Mouse (Mus musculus) myocyte (in vitro differentiated cells): ENCODE results near the gene Tmem72. TPM values are rescaled to one million over a fixed set of nuclear protein-coding genes. Genes with fewer than 3 reads are reported as not detected.

Source experiments
- H3K27me3 ChIP-seq: one replicate; pipeline ENCODE4 v1.6.1; 2011; ENCODE audit not compliant: control insufficient read depth, insufficient read depth, insufficient read length
- H3K36me3 ChIP-seq: one replicate; pipeline ENCODE4 v1.6.1; 2011; ENCODE audit not compliant: control insufficient read depth, insufficient read depth
- H3K4me2 ChIP-seq: one replicate; pipeline ENCODE4 v1.6.1; 2011; ENCODE audit warnings: low read depth, control low read depth
- H3K4me3 ChIP-seq: one replicate; pipeline ENCODE4 v1.5.1; 2011; ENCODE audit warnings: mild to moderate bottlenecking, control low read depth, moderate library complexity
- H3K79me2 ChIP-seq: one replicate; pipeline ENCODE4 v1.6.1; 2011; ENCODE audit not compliant: control insufficient read depth, insufficient read depth
- H3ac ChIP-seq: one replicate; pipeline ENCODE4 v1.6.1; 2011; ENCODE audit not compliant: control insufficient read depth, insufficient read length
- CEBPB ChIP-seq: IDR thresholded peaks from 2 replicates; pipeline ENCODE4 v1.6.1; 2011; ENCODE audit warnings: mild to moderate bottlenecking, moderate library complexity; ENCODE audit not compliant: poor library complexity, insufficient read depth, severe bottlenecking
- E2F4 ChIP-seq: IDR thresholded peaks from one replicate; pipeline ENCODE4 v1.6.1; 2011; ENCODE audit warnings: mild to moderate bottlenecking, control low read depth, moderate library complexity; ENCODE audit not compliant: insufficient read depth
- MAX ChIP-seq: IDR thresholded peaks from one replicate; pipeline ENCODE4 v1.6.1; 2011; ENCODE audit warnings: low read depth, mild to moderate bottlenecking, control low read depth
- MYOD1 ChIP-seq, 3 experiments: IDR thresholded peaks; one replicate each; pipeline ENCODE4 v1.6.1; 2011; ENCODE audit warnings: control low read depth in 2 of 3, low read depth in 2 of 3, mild to moderate bottlenecking in 2 of 3, moderate library complexity in 1 of 3; ENCODE audit not compliant: insufficient read length in 2 of 3, control insufficient read depth in 1 of 3
- MYOG ChIP-seq, 3 experiments: IDR thresholded peaks; one replicate each; pipeline ENCODE4 v1.6.1; 2011; ENCODE audit warnings: control low read depth in 2 of 3, low read depth in 2 of 3, mild to moderate bottlenecking in 2 of 3; ENCODE audit not compliant: insufficient read length in 2 of 3, control insufficient read depth in 1 of 3, insufficient read depth in 1 of 3
- POLR2A ChIP-seq: IDR thresholded peaks from one replicate; pipeline ENCODE4 v1.6.1; 2011; ENCODE audit warnings: low read depth, mild to moderate bottlenecking, control low read depth, moderate library complexity; ENCODE audit not compliant: insufficient read length
- POLR2AphosphoS2 ChIP-seq: IDR thresholded peaks from one replicate; pipeline ENCODE4 v1.6.1; 2011; ENCODE audit warnings: low read depth, control low read depth; ENCODE audit not compliant: insufficient read length
- REST ChIP-seq: IDR thresholded peaks from one replicate; pipeline ENCODE4 v1.6.1; 2011; ENCODE audit warnings: mild to moderate bottlenecking, control low read depth, moderate library complexity; ENCODE audit not compliant: insufficient read depth, insufficient read length
- SRF ChIP-seq: IDR thresholded peaks from one replicate; pipeline ENCODE4 v1.6.1; 2011; ENCODE audit warnings: low read depth; ENCODE audit not compliant: control insufficient read depth, insufficient read length
- TCF12 ChIP-seq: IDR thresholded peaks from one replicate; pipeline ENCODE4 v1.6.1; 2011; ENCODE audit warnings: mild to moderate bottlenecking, control low read depth; ENCODE audit not compliant: poor library complexity, insufficient read depth, severe bottlenecking
- USF1 ChIP-seq: IDR thresholded peaks from one replicate; pipeline ENCODE4 v1.6.1; 2011; ENCODE audit warnings: low read depth, mild to moderate bottlenecking, control low read depth, moderate library complexity
- polyA plus RNA-seq: library from polyadenylated mRNA; unstranded; fragments of >200 nt; fragmentation: generic; extraction: Trizol; gene quantifications from one replicate; pipeline ENCODE4 v1.2.1, GENCODE M21; 2012; ENCODE audit warnings: missing spikeins

Tmem72 gene
- polyA plus RNA-seq, 1 experiment, result 0.04 TPM

- Histone ChIP-seq H3K4me2 (no peak overlapping the region), H3K27me3 (no peaks in the 10 kb centered on the region), H3K79me2 (no peaks in the 10 kb centered on the region), H3K4me3 (no peak overlapping the region), H3ac (no peak overlapping the region), H3K36me3 (no peaks in the 10 kb centered on the region)
- TF ChIP-seq MAX (no peak), POLR2AphosphoS2 (no peak), E2F4 (no peak), CEBPB (no peak), SRF (no peak), MYOG (IDR thresholded peaks at IDR 0.05; ENCODE audit: control insufficient read depth in 1 of 3, insufficient read depth in 1 of 3, insufficient read length in 2 of 3, low read depth in 2 of 3) (no peak), TCF12 (no peak)
These were observed 52.7 kb downstream of the Tmem72 start for GRCm38 (mm10) chr6:116664031-116664430.

- Histone ChIP-seq H3K36me3 (no peaks in the 10 kb centered on the region), H3K27me3 (no peaks in the 10 kb centered on the region), H3ac (no peak overlapping the region), H3K79me2 (no peaks in the 10 kb centered on the region), H3K4me2 (no peak overlapping the region), H3K4me3 (no peak overlapping the region)
- TF ChIP-seq MYOD1 (IDR thresholded peaks at IDR 0.05; ENCODE audit: control insufficient read depth in 1 of 3, insufficient read length in 2 of 3, low read depth in 2 of 3) (peak in 2 of 3 experiments; percentile 33 to 57), SRF (no peak), USF1 (no peak), TCF12 (no peak), POLR2A (no peak)
These were observed 53.3 kb downstream of the Tmem72 start for GRCm38 (mm10) chr6:116663364-116663763.

GRCm38 (mm10) chr6:116653684-116654454 lies 62.8 kb downstream of the Tmem72 start:
- Histone ChIP-seq H3K36me3 (no peaks in the 10 kb centered on the region), H3K4me2 (no peak overlapping the region), H3K4me3 (no peak overlapping the region), H3K79me2 (no peaks in the 10 kb centered on the region), H3ac (no peak overlapping the region), H3K27me3 (no peaks in the 10 kb centered on the region)
- no peak for TF ChIP-seq REST
- TF ChIP-seq POLR2A, result no peak
- TF ChIP-seq USF1, result no peak

GRCm38 (mm10) chr6:116653191-116653590 lies 63.5 kb downstream of the Tmem72 start:
- Histone ChIP-seq H3K79me2 (no peaks in the 10 kb centered on the region), H3K27me3 (no peaks in the 10 kb centered on the region), H3K36me3 (no peaks in the 10 kb centered on the region), H3K4me3 (no peak overlapping the region), H3ac (no peak overlapping the region), H3K4me2 (no peak overlapping the region)
- TF ChIP-seq POLR2A (no peak), MYOD1 (IDR thresholded peaks at IDR 0.05; ENCODE audit: control insufficient read depth in 1 of 3, insufficient read length in 2 of 3, low read depth in 2 of 3) (no peak), SRF (no peak), TCF12 (no peak), USF1 (no peak), MAX (no peak), REST (no peak), POLR2AphosphoS2 (no peak)

GRCm38 (mm10) chr6:116651437-116652118 lies 65.1 kb downstream of the Tmem72 start:
- TF ChIP-seq MYOG (IDR thresholded peaks at IDR 0.05; ENCODE audit: control insufficient read depth in 1 of 3, insufficient read depth in 1 of 3, insufficient read length in 2 of 3, low read depth in 2 of 3) (peak in 1 of 3 experiments; percentile 14), E2F4 (no peak)
- H3K79me2 ChIP-seq, result no peaks in the 10 kb centered on the region
- H3K36me3 ChIP-seq, result no peaks in the 10 kb centered on the region
- peak overlapping the region; percentile 79 for H3K4me2 ChIP-seq
- peak overlapping the region; percentile 21 for H3K4me3 ChIP-seq
- H3K27me3 ChIP-seq, result no peaks in the 10 kb centered on the region
- H3ac ChIP-seq, result no peak overlapping the region

- Histone ChIP-seq H3K36me3 (no peaks in the 10 kb centered on the region), H3K79me2 (no peaks in the 10 kb centered on the region), H3K27me3 (no peaks in the 10 kb centered on the region), H3K4me3 (peak within 1 kb of the TSS; percentile 21), H3K4me2 (peak within 1 kb of the TSS; percentile 79), H3ac (no peak within 1 kb of the TSS)
- TF ChIP-seq E2F4 (no peak), POLR2A (peak; percentile 65), POLR2AphosphoS2 (peak; percentile 49), CEBPB (no peak), MYOD1 (IDR thresholded peaks at IDR 0.05; ENCODE audit: control insufficient read depth in 1 of 3, insufficient read length in 2 of 3, low read depth in 2 of 3) (peak in 1 of 3 experiments; percentile 49), MYOG (IDR thresholded peaks at IDR 0.05; ENCODE audit: control insufficient read depth in 1 of 3, insufficient read depth in 1 of 3, insufficient read length in 2 of 3, low read depth in 2 of 3) (peak in 1 of 3 experiments; percentile 71)
These were observed 66.3 kb downstream of the Tmem72 start, which contains the start of gene Depp1 for GRCm38 (mm10) chr6:116650406-116650805. TSS of gene Depp1 (plus strand) at chr6:116650609.
